Mouse (Mus musculus) heart, postnatal 10 days (tissue): ENCODE measurements around the gene Sgsm2. TPM values are rescaled to one million over a fixed set of nuclear protein-coding genes. Genes with fewer than 3 reads are reported as not detected.
A peak's percentile ranks its signal among the peaks of the same experiment; 100 is the strongest.
"Not testable (repeated sequence)": the region's sequence is repeated elsewhere in the genome, so short reads cannot be mapped to it uniquely, and the experiment has no call there.

Experiments
- DNase-seq, 2 experiments: peaks; one replicate each; pipeline ENCODE4 v3.0.0; 2021
- intact Hi-C: fragments of 180-260 bp; cut with DNase I; formaldehyde crosslinking; loops from one replicate; pipeline ENCODE4 v1.15.1; 2025
- total RNA-seq, 2 experiments: library from RNA; stranded (reverse); gene quantifications; 2 replicates each; pipeline ENCODE4 v1.2.3; 2021

The Sgsm2 gene
- total RNA-seq, 2 experiments from 2014 or later = 12.2 to 12.9 TPM

DNA sequence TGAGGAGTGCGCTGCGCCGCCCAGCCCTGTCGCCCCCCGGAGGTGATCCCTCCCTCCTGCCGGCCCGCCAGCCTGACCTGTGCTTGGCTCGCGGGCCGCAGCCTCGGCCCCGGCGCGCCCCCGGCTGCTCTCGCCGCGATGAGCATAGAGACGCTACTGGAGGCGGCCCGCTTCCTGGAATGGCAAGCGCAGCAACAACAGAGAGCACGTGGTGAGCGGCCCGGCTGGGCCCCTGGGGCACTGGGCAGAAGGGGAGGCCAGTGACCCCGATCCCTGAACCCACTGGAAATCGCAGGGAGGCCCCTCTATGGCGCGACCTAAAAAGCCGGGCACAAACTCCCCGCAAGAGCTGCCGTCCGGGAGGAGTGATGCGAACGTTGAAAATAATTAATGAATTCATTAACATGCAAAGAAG lies 65.7 kb downstream of the Sgsm2 start:
- DNase-seq = peak; percentile 66 to 69
- intact Hi-C loops = no loop called here

DNA sequence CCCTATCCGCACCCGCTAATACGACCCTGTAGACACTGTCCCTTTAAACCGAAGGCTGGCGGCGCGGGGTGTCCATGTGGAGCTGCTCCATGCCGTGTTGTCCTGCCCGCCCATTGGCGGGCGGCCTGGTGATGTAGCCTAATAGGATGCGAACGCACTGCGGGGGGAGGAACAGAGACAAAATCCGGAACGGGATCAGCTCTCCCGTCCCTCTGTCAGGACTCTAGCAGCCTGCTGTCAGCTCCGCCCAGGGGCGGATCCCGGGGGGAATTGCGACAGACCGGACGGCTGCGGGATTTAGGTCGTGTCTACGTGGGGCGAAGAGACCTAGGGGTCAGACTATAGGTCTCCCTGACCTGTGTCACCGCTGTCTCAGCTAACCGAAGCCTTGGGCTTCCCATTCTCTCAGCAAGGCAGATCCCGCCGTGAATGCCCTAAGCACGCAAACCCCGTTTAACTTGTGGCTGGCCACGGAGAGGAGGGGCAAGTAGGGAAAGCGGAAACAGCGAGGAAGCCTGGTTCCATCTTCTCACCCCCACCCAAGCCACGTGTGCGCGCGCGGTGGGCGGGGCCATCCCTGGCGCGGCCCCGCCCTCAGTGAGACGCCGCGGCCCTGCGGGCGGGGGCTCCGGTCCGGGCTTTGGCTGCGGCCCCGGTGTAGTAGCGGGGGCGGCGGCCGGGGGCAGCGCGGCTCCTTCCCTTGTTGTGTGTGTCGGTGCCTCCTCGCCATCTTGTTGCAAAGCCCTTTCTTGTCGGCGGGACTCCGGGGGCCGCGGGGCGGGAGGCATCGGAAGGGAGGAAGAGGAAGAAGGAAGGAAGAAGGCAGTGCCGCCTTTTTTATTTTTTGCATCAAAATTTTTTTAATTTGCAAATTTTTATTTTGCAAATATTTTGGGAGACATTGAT lies 66.4 kb downstream of the Sgsm2 start, which contains the start of gene Mnt:
TSS of gene Mnt (plus strand) at position 665 of the 906 bp plus-strand sequence.
- DNase-seq = peak; percentile 99
- intact Hi-C loops = loop anchor here (1.0 kb wide), 1 partner anchor 8 kb away; no protein-coding TSS in a partner anchor

DNA sequence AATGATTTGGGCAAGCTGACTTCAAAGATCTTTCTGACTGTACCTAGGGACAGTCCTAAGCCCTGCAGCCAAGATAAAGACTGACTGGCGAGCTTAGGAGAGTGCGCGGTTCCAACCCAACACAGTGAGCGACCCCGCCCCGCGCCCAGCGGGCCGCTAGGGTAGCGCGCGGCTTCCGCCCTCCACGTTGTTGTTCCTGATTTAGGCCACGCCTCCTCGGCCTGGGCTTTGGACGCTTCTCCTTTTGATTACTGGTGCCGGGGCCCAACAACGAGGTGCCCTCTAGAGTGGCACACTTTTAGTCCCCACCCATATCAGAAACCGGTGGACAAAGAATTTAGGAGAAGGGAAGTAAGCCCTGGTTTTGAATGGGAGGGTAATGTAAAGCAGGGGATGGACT lies 67.0 kb downstream of the Sgsm2 start:
- intact Hi-C loops = loop anchor here (1.0 kb wide), 1 partner anchor 8 kb away; no protein-coding TSS in a partner anchor

DNA sequence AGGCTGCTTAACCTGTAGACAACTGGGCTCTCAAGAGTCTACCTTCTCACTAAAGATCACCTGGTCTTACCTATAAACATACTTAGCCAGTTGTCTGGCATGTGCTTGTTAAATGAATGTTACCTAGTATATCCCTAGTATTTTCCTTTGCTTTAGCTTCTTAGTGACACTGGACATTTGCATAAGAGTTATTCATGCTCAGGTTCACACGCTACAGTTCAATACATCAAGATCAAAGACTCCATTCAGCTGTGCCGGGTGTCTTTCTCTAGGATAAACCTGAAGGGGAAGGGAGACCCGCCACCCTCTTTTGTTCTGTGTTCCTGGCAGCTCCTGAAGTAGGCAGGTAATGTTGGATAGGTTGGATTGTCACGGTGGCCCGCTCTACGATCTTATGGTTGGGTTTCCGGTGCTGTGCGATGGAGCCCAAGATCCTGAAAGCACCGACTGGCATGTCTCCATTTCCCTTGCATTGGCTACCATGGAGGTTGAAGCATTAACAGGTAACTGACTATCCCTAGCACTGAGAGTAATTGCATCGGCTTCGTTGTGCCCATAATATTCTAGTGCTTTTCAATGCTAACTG lies 67.8 kb downstream of the Sgsm2 start:
- DNase-seq = no peak

More for the DNA sequence above, 67.0 kb downstream of the Sgsm2 start:
- DNase-seq = peak; percentile 90 to 91

DNA sequence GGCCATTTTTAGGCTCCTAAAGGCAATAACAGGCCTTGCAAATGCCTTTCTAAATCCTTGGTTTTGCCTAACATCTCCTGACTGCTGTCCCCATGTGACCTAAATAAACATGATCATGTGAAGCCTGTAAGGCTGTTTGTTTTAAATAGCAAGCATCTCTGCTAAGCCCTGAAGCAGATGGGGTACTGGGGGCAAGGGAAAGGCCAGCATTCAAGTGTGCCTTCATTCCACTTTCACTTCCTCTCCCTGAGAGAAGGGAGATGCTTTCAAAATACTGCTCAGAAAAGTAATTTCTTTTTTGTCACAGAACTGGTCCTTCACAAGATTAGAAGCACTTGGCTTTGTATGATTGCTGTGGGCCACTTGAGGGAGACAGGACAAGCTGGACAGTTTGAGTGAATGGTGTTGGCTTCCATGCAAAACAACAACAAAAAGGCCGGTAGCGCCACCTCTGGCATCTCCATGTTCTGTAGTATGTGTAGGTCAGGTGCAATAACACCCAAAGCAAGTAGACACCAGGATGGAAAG lies 68.4 kb downstream of the Sgsm2 start:
- peak in 1 of 2 experiments; percentile 27 for DNase-seq
- intact Hi-C loops = no loop called here

More for the DNA sequence above, 67.8 kb downstream of the Sgsm2 start:
- intact Hi-C loops = no loop called here

DNA sequence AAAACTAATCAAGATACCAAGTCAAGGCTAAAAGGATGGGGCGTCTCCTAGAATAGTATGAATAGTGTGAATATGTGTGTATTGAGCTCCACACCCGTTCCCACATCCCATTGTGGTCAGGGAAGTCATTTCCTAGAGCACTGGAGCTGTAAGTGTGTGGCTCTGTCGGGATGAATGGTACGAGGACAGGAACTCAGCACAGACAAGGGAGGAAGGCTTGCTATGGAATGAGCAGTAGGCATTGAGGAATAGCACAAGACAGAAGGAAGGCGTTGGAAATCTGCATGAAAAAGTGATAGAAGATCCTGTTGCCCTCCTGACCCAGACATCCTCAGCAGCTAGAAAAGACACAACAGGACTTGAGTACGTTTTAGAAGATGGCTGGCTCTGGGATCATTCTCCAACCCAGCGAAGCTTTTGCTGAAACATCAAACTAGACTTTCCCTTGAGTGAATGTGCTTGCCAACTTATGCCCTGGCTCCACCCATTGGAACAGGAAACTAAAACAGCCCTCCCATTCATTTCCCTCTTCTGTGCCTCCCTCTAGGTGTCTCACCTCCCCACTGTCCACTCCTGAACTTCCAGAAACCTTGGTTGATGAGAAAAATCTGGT lies 69.0 kb downstream of the Sgsm2 start:
- no peak for DNase-seq
- intact Hi-C loops = no loop called here

DNA sequence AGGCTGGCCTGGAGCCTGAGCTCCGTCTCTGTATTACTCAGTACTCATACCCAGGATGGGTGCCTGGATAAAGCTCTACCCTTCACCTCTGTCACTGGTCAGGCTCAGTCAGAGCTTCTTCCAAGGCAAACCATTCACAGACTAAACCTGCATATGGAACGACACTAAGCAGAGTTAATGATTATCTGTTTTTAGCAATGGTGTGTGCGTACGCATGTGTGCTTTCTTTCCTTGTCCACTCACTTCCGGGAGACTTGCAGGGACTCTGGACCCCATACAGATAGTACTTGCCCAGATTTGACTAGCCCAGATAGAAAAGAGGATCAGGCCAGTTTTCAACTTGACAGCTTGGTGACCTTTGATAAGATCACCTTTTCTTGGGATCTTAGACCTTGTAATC lies 70.2 kb downstream of the Sgsm2 start:
- intact Hi-C loops = no loop called here
- no peak for DNase-seq

DNA sequence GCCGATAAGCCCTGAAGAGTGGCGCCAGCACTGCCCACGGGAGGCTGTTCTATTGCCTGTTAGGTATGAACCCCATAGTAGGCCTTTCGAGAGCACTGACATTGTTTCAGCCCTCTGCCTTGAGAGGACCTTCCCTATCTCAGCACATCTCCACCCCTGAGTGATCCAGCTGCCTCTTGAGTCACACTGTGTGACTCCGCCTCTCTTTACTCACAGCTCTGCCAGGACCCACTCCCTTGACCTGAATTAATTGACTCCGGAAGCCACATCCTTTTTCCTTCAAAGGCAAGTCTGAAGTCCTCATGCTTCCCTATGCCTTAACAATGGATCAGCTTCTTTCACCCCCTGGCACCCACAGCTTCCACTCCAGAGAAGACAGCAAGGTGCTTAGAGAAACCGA lies 70.7 kb downstream of the Sgsm2 start:
- peak in 1 of 2 experiments; percentile 25 for DNase-seq
- intact Hi-C loops = no loop called here

DNA sequence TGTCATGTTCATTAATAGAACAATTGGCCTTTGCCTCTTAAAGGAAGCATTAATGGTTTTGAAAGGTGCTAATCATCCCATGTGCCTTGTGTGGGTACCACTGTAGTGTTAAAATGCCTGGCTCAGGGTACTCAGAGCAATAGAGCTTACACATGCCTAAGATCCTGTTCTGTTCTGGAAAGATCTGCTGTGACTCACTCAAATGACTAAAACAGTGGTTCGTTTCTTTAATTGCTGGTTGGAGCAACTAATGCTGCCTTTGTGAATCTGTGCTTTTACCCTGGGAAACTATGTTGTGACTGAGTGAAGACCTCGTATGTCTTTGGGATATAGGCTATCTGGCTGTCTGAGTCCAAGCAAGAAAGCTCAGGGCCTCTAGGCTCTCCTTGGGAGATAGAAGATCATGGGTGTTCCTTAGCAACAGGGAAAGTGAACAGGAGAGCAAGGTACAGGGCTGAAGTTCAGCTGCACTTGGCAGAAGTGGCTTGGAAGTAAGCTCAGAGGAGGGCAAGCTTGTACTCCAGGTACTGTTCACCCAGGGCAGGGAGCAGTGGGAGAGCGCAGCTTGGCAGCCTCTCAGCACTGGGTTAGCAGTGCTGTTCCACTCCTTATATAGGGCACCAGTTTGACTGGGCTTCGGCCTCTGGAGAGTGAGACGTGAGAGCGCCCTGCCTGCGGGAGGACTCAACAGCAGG lies 74.0 kb downstream of the Sgsm2 start:
- intact Hi-C loops = no loop called here
- peak in 1 of 2 experiments; percentile 5 for DNase-seq

DNA sequence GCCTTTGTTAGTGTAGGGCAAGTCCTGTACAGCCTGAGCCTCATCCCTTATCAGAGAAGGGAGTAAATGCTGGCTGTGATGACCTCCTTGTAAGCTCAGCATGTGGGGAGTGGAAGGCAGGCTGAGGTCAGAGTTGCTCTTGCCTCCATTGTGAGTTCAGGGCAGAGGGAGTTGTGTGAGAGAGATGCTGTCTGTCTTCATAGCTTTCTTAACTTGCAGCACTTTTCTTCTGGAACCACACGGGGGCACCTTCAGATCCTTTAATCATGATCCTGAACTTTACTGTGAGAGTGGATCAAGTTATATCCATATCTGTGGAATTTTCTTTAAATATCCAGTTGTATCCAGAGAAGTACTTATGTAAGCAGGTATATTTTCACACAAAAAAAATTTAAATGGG lies 75.4 kb downstream of the Sgsm2 start:
- DNase-seq = peak in 1 of 2 experiments; percentile 60

DNA sequence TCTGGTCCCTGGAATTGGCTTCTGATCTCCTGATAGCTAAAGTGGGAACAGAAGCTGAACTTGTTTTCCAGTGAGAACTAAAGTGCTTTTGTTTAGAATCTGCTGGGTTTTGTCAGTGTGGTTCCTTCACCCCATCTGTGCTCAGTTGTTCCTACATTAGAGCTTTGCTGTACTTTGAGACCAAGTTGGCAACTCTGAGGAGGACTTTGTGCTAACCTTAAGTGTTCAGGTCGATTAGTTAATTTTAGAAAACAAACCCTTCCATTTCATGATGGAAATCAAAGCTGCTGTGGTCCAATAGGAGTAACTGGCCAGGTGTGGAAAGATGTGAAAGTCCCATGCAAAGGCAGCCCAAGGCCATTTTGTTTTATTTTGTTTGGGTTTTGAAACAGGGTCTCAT lies 75.9 kb downstream of the Sgsm2 start:
- DNase-seq = no peak
- intact Hi-C loops = loop anchor here (1.0 kb wide), 1 partner anchor 27 kb away; no protein-coding TSS in a partner anchor

More for the DNA sequence above, 75.4 kb downstream of the Sgsm2 start:
- intact Hi-C loops = loop anchor here (1.0 kb wide), 1 partner anchor 27 kb away; no protein-coding TSS in a partner anchor

DNA sequence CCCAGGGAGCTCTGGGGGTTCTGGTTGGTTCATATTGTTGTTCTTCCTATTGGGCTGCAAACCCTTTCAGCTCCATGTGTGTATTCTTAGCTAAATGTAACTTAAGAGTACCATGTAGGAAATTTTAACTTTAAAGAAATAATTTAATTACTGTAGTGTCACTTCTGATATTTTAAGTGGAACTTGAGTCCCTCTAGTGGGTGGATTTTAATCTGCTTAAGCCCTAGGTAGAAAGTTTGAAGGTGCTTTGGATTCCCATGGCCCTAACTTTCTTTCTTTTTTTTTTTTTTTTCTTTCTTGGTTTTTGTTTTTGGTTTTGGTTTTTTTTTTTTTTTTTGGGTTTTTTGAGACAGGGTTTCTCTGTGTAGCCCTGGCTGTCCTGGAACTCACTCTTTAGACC lies 81.1 kb downstream of the Sgsm2 start:
- intact Hi-C loops = loop anchor here (2.0 kb wide), 1 partner anchor 177 kb away; no protein-coding TSS in a partner anchor
- peak in 1 of 2 experiments; percentile 22 for DNase-seq

DNA sequence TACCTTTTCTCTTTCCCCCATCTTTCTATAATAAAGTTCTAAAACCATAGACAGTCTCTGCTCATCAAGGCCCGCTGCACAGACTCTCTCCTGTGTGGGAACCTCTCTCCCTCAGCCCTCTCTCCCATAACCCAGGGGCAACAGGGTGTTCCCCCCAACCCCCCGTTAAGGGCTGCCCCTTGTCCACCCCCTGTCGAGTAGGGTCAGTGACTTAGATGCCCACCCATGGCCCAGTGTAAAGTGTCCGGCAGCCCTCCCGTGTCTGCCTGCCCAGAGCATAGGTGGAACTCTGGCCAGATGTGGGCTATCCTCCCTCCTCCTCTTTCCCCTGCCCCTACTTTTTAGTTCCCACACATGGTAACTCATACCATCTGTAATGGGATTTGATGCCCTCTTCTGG lies 85.3 kb downstream of the Sgsm2 start:
- no peak for DNase-seq
- intact Hi-C loops = no loop called here

DNA sequence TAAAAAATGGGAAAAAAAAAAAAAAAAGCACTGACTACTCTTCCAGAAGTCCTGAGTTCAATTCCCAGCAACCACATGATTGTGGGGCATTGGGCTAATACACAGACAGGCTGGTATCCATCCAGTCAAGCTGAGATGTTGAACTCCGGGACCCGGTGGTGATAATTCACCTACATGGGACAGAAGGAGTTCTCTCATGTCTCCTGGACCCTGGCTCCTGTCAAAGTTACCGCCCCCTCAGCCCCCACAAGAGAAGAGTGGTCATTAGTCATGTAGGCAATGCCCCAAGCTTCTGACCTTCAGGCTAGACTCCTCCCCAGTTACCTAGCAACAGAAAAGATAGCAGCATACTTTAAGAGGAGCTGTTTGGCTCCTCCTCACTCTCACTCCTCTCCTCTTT lies 85.8 kb downstream of the Sgsm2 start:
- DNase-seq, intact Hi-C loops: not testable (repeated sequence)

DNA sequence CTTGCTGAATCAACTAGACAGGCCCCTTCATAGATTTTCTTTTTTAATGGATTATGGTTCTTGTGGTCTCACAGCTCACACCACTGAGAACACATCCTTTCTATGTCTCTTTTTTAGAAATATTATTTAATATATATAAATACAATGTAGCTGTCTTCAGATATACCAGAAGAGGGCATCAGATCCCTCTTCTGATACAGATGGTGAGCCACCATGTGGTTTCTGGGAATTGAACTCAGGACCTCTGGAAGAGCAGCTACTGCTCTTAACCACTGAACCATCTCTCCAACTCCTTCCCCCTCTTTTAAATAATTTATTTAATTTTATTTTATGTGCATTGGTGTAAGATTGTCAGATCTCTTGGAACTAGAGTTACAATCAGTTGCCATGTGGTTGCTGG lies 86.7 kb downstream of the Sgsm2 start:
- intact Hi-C loops = no loop called here
- no peak for DNase-seq

DNA sequence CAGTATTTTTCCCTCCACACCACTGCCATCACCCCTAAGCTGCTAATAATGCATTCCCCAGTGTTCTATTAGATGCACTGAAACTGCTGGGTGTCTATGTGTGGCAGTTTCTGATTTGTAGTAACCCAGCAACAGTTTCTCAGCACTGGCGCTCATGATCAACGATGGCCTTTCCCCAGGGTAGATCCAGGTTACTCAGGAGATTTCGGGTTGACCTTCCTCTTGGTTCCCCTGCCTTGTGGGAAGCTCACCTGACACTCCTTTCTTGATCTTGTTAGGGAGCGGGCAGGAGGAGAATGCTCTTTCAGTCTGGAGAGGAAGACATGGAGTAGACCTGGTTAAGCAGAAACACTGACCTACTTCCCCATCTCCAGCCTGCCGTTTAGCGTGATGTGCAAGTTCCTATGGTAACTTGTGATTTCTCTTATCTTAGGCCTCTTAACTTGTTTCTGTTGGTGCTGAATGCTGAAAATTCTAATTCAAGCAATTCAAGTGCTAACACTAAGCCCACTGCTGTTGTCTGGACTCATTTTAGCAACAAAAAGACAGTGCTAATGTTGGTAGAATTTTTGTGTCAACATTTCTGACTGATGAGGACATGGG lies 88.5 kb downstream of the Sgsm2 start:
- no peak for DNase-seq
- intact Hi-C loops = no loop called here

DNA sequence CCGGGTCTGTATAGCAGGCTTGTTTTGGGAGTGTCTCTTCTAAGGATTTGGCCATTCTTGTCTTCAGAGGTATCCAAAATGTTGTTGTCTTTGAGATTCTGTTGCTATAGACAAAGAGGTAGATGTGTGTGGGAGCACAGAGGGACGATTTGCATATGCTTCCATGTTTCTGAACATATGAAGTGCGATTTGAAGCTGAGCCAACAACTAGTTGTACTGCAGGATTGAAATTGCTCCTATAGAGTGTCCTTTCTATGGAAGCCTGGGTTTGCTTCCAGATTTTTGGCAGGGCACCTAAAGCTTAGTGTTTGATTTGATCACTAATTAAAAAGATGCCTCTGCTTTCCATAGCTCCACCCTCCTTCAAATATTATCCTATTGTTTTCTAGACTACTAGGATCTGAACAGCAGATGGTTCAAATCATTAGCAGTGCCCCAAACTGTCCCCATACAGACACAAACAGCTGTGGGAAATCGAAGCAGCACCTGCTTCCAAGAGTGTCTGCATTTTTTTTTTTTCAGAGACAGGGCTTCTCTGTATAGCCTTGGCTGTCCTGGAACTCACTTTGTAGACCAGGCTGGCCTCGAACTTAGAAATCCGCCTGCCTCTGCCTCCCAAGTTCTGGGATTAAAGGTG lies 89.5 kb downstream of the Sgsm2 start:
- intact Hi-C loops = no loop called here
- no peak for DNase-seq

DNA sequence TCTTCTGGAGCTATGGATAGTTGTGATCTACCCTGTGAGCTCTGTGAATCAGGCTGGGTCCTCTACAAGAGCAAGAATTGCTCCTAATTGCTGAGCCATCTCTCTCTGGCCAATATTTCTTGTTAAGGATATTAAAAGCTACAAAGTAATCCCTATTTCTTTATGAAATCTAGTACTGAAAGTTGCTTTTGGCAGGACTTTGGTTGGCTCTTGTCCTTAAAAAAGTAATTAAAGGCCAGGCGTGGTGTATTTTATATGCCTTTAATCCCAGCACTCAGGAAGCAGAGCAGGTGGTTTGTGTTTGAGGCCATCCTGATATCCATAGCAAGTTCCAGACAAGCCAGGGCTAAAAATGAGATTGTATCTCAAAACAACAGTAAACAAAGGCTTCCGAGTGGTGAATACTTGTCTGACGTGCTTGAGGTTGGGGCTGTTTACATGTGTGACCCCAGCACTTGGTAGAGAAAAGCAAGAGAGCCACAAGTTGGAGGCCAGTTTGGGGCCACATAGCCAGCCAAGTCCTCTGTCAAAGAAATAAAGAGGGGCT lies 92.7 kb downstream of the Sgsm2 start:
- DNase-seq = no peak
- intact Hi-C loops = no loop called here

DNA sequence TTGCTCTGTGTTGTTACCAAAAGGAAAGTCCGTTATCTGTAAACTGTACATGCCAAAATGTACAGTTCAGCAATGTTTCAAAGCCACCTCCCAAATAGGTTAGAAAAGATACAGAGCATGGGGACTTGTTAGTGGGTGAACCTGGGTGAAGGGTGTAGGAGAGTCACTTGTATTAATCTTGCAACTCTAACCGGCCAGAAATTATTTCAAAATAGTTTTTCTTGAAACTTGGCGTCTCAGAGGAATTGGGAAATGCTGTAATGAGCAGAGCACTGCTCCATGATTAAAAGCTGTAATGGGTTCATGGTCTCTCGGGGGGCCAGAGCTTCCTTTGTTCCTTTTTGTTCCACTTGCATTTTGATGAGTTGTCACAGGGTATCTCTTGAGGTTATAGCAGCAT lies 96.2 kb downstream of the Sgsm2 start:
- intact Hi-C loops = no loop called here
- no peak for DNase-seq
